Comparison of ENCODE assay signal across 8 mouse cellular contexts in genomic region chrX:50619919-50620318, GRCm38 (mm10).
DNase-seq lines count a peak whose midpoint lies in the region; ATAC-seq and TF ChIP-seq lines count a peak whose summit lies in the region.

No protein-coding gene starts in this region.

- no peak overlapping the region; the same call in 1 of the 2 replicates for H3K27ac ChIP-seq in kidney, postnatal 0 days
- H3K27ac ChIP-seq in kidney, embryonic 15.5 days, result no peak overlapping the region
- no peak overlapping the region for H3K27ac ChIP-seq in forebrain, embryonic 10.5 days
- no peak overlapping the region for H3K27ac ChIP-seq in intestine, embryonic 14.5 days (ENCODE audit: low read depth)

- peak; percentile 68 for TF ChIP-seq CTCF in kidney, postnatal 0 days (IDR thresholded peaks at IDR 0.05; ENCODE audit: low read depth)

- no peak overlapping the region for H3K9ac ChIP-seq in kidney, postnatal 0 days (ENCODE audit: low read depth, low read length)
- H3K9ac ChIP-seq in kidney, embryonic 15.5 days, result no peak overlapping the region
- no peak overlapping the region for H3K9ac ChIP-seq in intestine, embryonic 14.5 days (ENCODE audit: low read length)

- H3K27me3 ChIP-seq in kidney, postnatal 0 days (ENCODE audit: insufficient read depth, low read length), result no peaks in the 10 kb centered on the region
- H3K27me3 ChIP-seq in kidney, embryonic 15.5 days, result no peaks in the 10 kb centered on the region
- H3K27me3 ChIP-seq in forebrain, embryonic 10.5 days (ENCODE audit: poor library complexity, severe bottlenecking), result no peaks in the 10 kb centered on the region
- no peaks in the 10 kb centered on the region for H3K27me3 ChIP-seq in intestine, embryonic 14.5 days (replicated peaks; ENCODE audit: control insufficient read depth, insufficient read depth, low read length)
- no peaks in the 10 kb centered on the region for H3K27me3 ChIP-seq in megakaryocyte, embryonic 14.5 days (replicated peaks)

- no peak overlapping the region for H3K4me3 ChIP-seq in kidney, postnatal 0 days (replicated peaks; ENCODE audit: low read depth, low read length)
- H3K4me3 ChIP-seq in kidney, embryonic 15.5 days (replicated peaks), result no peak overlapping the region
- H3K4me3 ChIP-seq in forebrain, embryonic 10.5 days, result no peak overlapping the region
- no peak overlapping the region for H3K4me3 ChIP-seq in intestine, embryonic 14.5 days (ENCODE audit: low read depth, low read length)
- peak overlapping the region; percentile 64 for H3K4me3 ChIP-seq in megakaryocyte, embryonic 14.5 days (replicated peaks)

- ATAC-seq in kidney, postnatal 0 days (replicated peaks; ENCODE audit: low FRiP score, low read depth), result no peak
- no peak for ATAC-seq in kidney, embryonic 15.5 days (replicated peaks; ENCODE audit: low FRiP score)
- ATAC-seq in intestine, embryonic 14.5 days (replicated peaks; ENCODE audit: low FRiP score, low TSS enrichment, low read depth), result no peak
- no peak for ATAC-seq in megakaryocyte-erythroid progenitor cell, adult 5-6 weeks (replicated peaks; ENCODE audit: low FRiP score, low TSS enrichment, poor library complexity, severe bottlenecking)

- H3K4me1 ChIP-seq in kidney, postnatal 0 days (replicated peaks; ENCODE audit: insufficient read depth, low read length), result no peaks in the 10 kb centered on the region
- H3K4me1 ChIP-seq in kidney, embryonic 15.5 days, result no peaks in the 10 kb centered on the region
- H3K4me1 ChIP-seq in forebrain, embryonic 10.5 days, result no peaks in the 10 kb centered on the region
- H3K4me1 ChIP-seq in intestine, embryonic 14.5 days (replicated peaks; ENCODE audit: control insufficient read depth, insufficient read depth, low read length), result no peaks in the 10 kb centered on the region
- peaks cover 45% of the 10 kb centered on the region for H3K4me1 ChIP-seq in megakaryocyte, embryonic 14.5 days

- peak; percentile 46 for DNase-seq in kidney, postnatal 0 days (ENCODE audit: low spot score)
- DNase-seq in MN1 (ENCODE audit: low spot score), result peak; percentile 84
- peak; percentile 50 for DNase-seq in forebrain, embryonic 10.5 days (ENCODE audit: extremely low spot score, low spot score)
- DNase-seq in intestine, embryonic 14.5 days (ENCODE audit: low spot score), result peak; percentile 78
- DNase-seq in retina, postnatal 7 days (ENCODE audit: low read depth, low spot score), result peak; percentile 71

- 52% methylated on average over 9 of the region's 9 CpGs for WGBS in kidney, postnatal 0 days
- 58% methylated on average over 9 of the region's 9 CpGs for WGBS in kidney, embryonic 15.5 days
- WGBS in forebrain, embryonic 10.5 days, result 65% methylated on average over 9 of the region's 9 CpGs
- 58% methylated on average over 9 of the region's 9 CpGs for WGBS in intestine, embryonic 14.5 days

- H3K4me2 ChIP-seq in kidney, postnatal 0 days (ENCODE audit: low read length), result no peak overlapping the region
- no peak overlapping the region for H3K4me2 ChIP-seq in kidney, embryonic 15.5 days
- H3K4me2 ChIP-seq in intestine, embryonic 14.5 days (ENCODE audit: low read length), result no peak overlapping the region

- no peaks in the 10 kb centered on the region for H3K9me3 ChIP-seq in kidney, postnatal 0 days (replicated peaks; ENCODE audit: low read length)
- H3K9me3 ChIP-seq in kidney, embryonic 15.5 days (replicated peaks), result no peaks in the 10 kb centered on the region
- no peaks in the 10 kb centered on the region for H3K9me3 ChIP-seq in forebrain, embryonic 10.5 days
- H3K9me3 ChIP-seq in intestine, embryonic 14.5 days (ENCODE audit: control insufficient read depth, low read length), result no peaks in the 10 kb centered on the region
- H3K9me3 ChIP-seq in megakaryocyte, embryonic 14.5 days, result no peaks in the 10 kb centered on the region

- no peaks in the 10 kb centered on the region for H3K36me3 ChIP-seq in kidney, postnatal 0 days (ENCODE audit: insufficient read depth, low read length)
- H3K36me3 ChIP-seq in kidney, embryonic 15.5 days, result 0 out of 2 replicates have a peak, but pooled peaks cover 25% of the 10 kb centered on the region
- H3K36me3 ChIP-seq in forebrain, embryonic 10.5 days (replicated peaks), result peaks cover 50% of the 10 kb centered on the region
- peaks cover 11% of the 10 kb centered on the region for H3K36me3 ChIP-seq in intestine, embryonic 14.5 days (ENCODE audit: control insufficient read depth, insufficient read depth, low read length)
- peaks cover 24% of the 10 kb centered on the region for H3K36me3 ChIP-seq in megakaryocyte, embryonic 14.5 days (replicated peaks; ENCODE audit: low read length)
